Mouse (Mus musculus): ENCODE data around the gene Gm45716.

DNA sequence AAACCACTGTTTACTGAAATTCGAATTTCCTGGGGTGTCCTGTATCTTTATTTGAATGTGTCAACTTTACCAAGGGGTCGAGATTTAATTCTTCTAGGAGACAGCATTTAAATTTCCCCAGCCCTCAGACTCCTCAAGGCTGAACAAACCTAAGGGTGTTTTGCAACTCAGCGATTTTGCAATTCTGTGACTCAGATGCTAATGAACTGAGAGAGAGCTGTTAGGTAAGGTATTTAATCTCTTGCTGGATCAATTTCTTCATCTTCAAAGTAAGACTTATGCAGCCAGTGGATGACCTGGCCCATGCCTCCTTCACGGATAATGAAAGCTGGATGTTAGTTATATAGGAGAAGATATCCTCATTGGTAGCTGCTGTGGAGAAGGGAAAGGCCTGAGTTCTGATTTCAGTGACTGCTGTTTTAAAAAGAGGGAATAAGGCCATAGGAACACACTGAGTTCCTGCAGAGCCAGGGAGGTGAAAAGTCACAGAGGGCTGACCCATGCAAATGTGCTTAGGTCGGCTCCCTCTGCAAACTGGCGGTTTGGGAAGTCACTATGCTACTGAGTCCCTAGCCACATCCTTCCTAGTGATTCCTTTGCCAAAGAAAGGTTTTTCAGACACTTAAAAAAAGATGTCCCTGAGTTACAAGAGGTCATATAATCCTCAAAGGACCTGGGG lies 53.3 kb downstream of the Gm45716 start:
- TF ChIP-seq CTCF (IDR thresholded peaks at IDR 0.05; ENCODE audit: extremely low read depth, insufficient read depth, insufficient read length, insufficient replicate concordance) (no peak), POLR2A (IDR thresholded peaks at IDR 0.05; ENCODE audit: low read depth, low read length) (no peak)

Measured in spleen, adult 2 months (tissue).